Mouse (Mus musculus) ES-Bruce4 (cell line): ENCODE data around the gene Olfm3. TPM values are rescaled to one million over a fixed set of nuclear protein-coding genes. Genes with fewer than 3 reads are reported as not detected.

ENCODE experiments used
- H3K27ac ChIP-seq: 2 replicates; pipeline ENCODE4 v1.5.1; 2012; ENCODE audit warnings: low read length, inconsistent platforms; ENCODE audit not compliant: insufficient read depth
- H3K27me3 ChIP-seq: 2 replicates; pipeline ENCODE4 v1.6.1; 2012; ENCODE audit warnings: mild to moderate bottlenecking, low read length, inconsistent platforms; ENCODE audit not compliant: control insufficient read depth, poor library complexity, insufficient read depth, severe bottlenecking
- H3K36me3 ChIP-seq: 2 replicates; pipeline ENCODE4 v1.6.1; 2012; ENCODE audit warnings: inconsistent platforms, mild to moderate bottlenecking, low read length, moderate library complexity; ENCODE audit not compliant: control insufficient read depth, poor library complexity, insufficient read depth, severe bottlenecking
- H3K4me1 ChIP-seq: one replicate; pipeline ENCODE4 v1.8.1; 2011; ENCODE audit warnings: low read length; ENCODE audit not compliant: control insufficient read depth, insufficient read depth
- H3K4me3 ChIP-seq: 2 replicates; pipeline ENCODE4 v1.5.1; 2011; ENCODE audit warnings: low read depth, mild to moderate bottlenecking, low read length
- H3K9ac ChIP-seq: 2 replicates; pipeline ENCODE4 v1.6.1; 2012; ENCODE audit warnings: low read depth, mild to moderate bottlenecking, inconsistent platforms; ENCODE audit not compliant: poor library complexity, severe bottlenecking
- H3K9me3 ChIP-seq: replicated peaks from 2 replicates; pipeline ENCODE4 v1.6.1; 2012; ENCODE audit warnings: mild to moderate bottlenecking, low read length, inconsistent platforms; ENCODE audit not compliant: control insufficient read depth, poor library complexity, insufficient read depth, severe bottlenecking
- CTCF ChIP-seq: IDR thresholded peaks from one replicate; pipeline ENCODE4 v1.8.1; 2011; ENCODE audit warnings: low read depth, low read length
- EP300 ChIP-seq: IDR thresholded peaks from 2 replicates; pipeline ENCODE4 v1.6.1; 2011; ENCODE audit warnings: low read depth, low read length; ENCODE audit not compliant: insufficient read depth
- POLR2A ChIP-seq: IDR thresholded peaks from one replicate; pipeline ENCODE4 v1.8.1; 2011; ENCODE audit warnings: low read length; ENCODE audit not compliant: insufficient read depth
- polyA plus RNA-seq: library from polyadenylated mRNA; stranded (reverse); fragments of >200 nt; gene quantifications from 2 replicates; pipeline ENCODE4 v1.2.4, GENCODE M21; 2011; ENCODE audit warnings: low read depth; ENCODE audit not compliant: missing spikeins, insufficient read depth, insufficient read length

Olfm3 gene
- polyA plus RNA-seq, 1 experiment = not detected

DNA sequence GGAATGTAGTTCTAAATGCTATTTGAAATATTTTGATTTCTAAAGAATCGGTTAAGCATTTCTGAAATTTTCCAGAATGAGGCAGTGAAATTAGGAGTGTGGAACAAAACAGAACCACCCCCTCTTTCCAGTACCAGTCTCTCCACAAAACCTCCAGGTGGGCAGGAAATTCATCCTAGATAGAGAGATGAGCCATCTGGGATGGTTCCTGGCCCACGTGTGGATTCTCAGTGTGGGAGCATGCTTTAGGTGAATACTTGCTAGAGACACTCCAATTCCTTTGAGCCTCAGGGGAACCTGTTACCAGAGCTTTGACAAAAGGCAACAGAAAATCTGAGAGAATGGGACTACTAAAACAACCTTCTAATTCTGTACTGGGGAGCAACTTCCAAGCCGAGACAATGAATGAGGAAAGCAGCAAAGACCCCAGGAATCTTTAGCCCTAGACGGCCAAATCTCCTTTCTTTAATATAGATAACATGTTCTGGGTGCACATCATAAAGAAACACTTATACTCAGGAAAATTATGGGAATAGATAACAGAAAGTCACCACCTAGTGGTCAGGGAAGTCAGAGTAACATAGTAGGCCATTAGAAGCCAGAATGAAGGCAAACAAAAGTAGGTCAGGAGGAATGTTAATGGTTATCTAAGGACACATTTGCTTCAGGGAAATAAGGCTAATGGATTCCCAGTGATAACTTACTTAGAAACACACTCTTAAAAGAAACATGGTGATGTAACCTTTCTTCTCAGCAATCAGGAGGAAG is 58.6 kb downstream of the Olfm3 start:
- H3K27me3 ChIP-seq = no peaks in the 10 kb centered on the region
- no peaks in the 10 kb centered on the region for H3K4me1 ChIP-seq
- H3K27ac ChIP-seq = no peak overlapping the region
- H3K9ac ChIP-seq = no peak overlapping the region
- no peaks in the 10 kb centered on the region for H3K36me3 ChIP-seq
- H3K4me3 ChIP-seq = no peak overlapping the region
- TF ChIP-seq EP300 (no peak), CTCF (no peak), POLR2A (no peak)
- H3K9me3 ChIP-seq = no peaks in the 10 kb centered on the region

DNA sequence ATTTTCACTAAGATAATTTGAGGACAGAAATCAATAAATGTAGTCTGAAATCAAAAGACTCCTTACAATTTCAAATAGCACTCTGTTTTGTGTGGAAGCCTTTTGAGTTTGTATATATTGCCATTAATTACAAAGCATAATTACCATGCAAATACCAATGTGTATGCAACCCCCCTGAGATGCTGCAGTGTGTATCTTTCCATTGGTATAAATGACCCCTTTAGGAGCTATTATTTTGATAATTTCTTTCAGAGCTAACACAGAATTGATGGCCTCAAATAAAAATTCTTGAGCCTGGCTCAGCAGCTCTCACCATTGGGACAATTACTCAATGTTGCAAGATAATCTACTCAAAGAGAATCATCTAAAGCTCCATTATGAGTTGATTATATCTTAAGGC is 67.3 kb downstream of the Olfm3 start:
- no peaks in the 10 kb centered on the region for H3K9me3 ChIP-seq
- H3K4me1 ChIP-seq = no peaks in the 10 kb centered on the region
- TF ChIP-seq EP300 (no peak), POLR2A (no peak), CTCF (no peak)
- H3K9ac ChIP-seq = no peak overlapping the region
- H3K4me3 ChIP-seq = no peak overlapping the region
- no peak overlapping the region for H3K27ac ChIP-seq
- H3K36me3 ChIP-seq = no peaks in the 10 kb centered on the region
- no peaks in the 10 kb centered on the region for H3K27me3 ChIP-seq

DNA sequence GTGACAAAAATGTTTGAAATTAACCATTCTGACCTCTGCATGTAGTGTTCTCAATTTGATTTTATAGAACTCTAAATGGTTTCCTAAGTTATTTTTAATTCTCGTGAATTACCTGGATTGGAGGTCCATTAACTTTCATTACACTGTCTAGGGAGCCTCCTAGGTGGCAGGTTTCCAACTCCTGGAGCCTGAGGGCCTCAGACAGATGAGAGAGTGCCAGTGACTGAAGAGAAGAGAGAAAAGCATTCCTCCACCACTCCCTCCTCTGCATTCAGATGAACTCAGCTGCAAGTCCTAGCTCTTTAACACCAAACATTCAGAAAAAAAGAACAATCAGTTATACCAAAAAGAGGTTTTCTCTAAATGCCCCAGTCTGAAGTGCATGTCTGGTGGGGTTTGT is 68.6 kb downstream of the Olfm3 start:
- Histone ChIP-seq H3K4me1 (no peaks in the 10 kb centered on the region), H3K27ac (no peak overlapping the region), H3K4me3 (no peak overlapping the region), H3K27me3 (no peaks in the 10 kb centered on the region), H3K36me3 (no peaks in the 10 kb centered on the region), H3K9me3 (no peaks in the 10 kb centered on the region), H3K9ac (no peak overlapping the region)
- TF ChIP-seq EP300 (no peak), POLR2A (no peak), CTCF (no peak)

DNA sequence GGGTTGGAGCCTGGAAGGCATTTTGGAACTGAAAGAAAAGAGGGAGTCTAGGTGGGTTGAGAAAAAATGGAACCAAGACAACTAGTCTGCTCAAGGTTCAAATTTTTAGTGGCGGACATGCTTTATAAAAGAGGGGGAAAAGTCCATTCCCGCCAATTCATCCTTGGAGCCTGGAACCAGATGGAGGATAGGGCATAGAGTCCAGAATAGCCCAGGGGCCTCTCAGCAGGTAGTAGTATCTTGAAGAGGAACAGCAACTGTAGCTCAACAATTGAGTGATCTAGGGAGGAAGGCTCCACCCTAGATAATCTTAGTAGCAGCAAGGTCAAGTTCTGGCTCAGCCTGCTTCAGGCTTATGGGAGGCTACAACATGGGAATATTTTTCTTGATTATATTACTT is 87.0 kb downstream of the Olfm3 start:
- H3K4me1 ChIP-seq = no peaks in the 10 kb centered on the region
- H3K36me3 ChIP-seq = no peaks in the 10 kb centered on the region
- no peak overlapping the region for H3K27ac ChIP-seq
- no peak overlapping the region for H3K9ac ChIP-seq
- no peaks in the 10 kb centered on the region for H3K9me3 ChIP-seq
- no peaks in the 10 kb centered on the region for H3K27me3 ChIP-seq
- TF ChIP-seq CTCF (no peak), EP300 (no peak), POLR2A (no peak)
- no peak overlapping the region for H3K4me3 ChIP-seq

- Histone ChIP-seq H3K4me1 (no peaks in the 10 kb centered on the region), H3K4me3 (no peak overlapping the region), H3K9ac (no peak overlapping the region), H3K27ac (no peak overlapping the region), H3K36me3 (no peaks in the 10 kb centered on the region), H3K9me3 (no peaks in the 10 kb centered on the region), H3K27me3 (no peaks in the 10 kb centered on the region)
- TF ChIP-seq CTCF (no peak), POLR2A (no peak), EP300 (no peak)
Observed at GRCm38 (mm10) chr3:114995956-114996355, 92.1 kb downstream of the Olfm3 start.

DNA sequence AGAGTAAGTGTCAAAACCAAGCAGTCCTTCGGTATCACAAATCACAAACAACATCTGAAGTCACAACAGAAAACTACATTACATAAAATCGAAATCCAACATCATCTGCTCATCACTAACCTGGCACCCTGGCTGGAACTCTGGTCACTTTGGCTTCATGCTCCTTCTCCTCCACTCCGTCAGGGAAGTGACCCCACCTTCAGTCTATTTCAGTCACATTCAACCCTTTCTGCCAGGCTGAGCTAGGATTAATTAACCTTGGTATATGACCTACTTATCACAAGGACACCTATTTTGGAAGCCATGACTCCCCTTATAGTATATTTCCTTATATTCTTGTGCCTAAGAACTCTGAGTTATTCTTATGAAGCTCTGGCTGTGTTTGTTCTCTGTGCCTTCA is 123.7 kb downstream of the Olfm3 start:
- Histone ChIP-seq H3K9me3 (no peaks in the 10 kb centered on the region), H3K4me1 (no peaks in the 10 kb centered on the region), H3K36me3 (no peaks in the 10 kb centered on the region), H3K27ac (no peak overlapping the region), H3K9ac (no peak overlapping the region), H3K4me3 (no peak overlapping the region), H3K27me3 (no peaks in the 10 kb centered on the region)
- TF ChIP-seq CTCF (no peak), POLR2A (no peak), EP300 (no peak)
